Mouse (Mus musculus): Measurements from ENCODE around the gene Cmbl.

- TF ChIP-seq CTCF (IDR thresholded peaks at IDR 0.05; ENCODE audit: low read depth, low read length) (no peak), POLR2A (IDR thresholded peaks at IDR 0.05; ENCODE audit: extremely low read depth, insufficient read depth, low read length) (no peak)
Observed at GRCm38 (mm10) chr15:31537706-31538105, 27.5 kb upstream of the Cmbl start.
